Mouse (Mus musculus): Measurements from ENCODE around the gene Adrb1. TPM values are rescaled to one million over a fixed set of nuclear protein-coding genes. Genes with fewer than 3 reads are reported as not detected.

Adrb1 gene
- 1.5 and 1.8 TPM in 2 replicates for polyA plus RNA-seq (2014; fragmentation: Nextera tagmentation; extraction: Ambion mirVana)

- Histone ChIP-seq H3K4me3 (ENCODE audit: low read depth, low read length) (peak within 1 kb of the TSS; percentile 62), H3K36me3 (ENCODE audit: control insufficient read depth, insufficient read depth, low read length) (no peaks in the 10 kb centered on the region), H3K9ac (ENCODE audit: low read depth, low read length) (peak within 1 kb of the TSS; percentile 80), H3K27ac (ENCODE audit: low read depth, low read length) (0 out of 2 replicates have a peak within 1 kb of the TSS, but pooled peaks have one; percentile 35), H3K27me3 (ENCODE audit: control insufficient read depth, insufficient read depth, low read length) (peaks cover 46% of the 10 kb centered on the region), H3K4me1 (ENCODE audit: control insufficient read depth, insufficient read depth, low read length) (peaks cover 21% of the 10 kb centered on the region), H3K9me3 (replicated peaks; ENCODE audit: control insufficient read depth, low read length) (no peaks in the 10 kb centered on the region), H3K4me2 (peak within 1 kb of the TSS; percentile 79)
- peak; percentile 55 for ATAC-seq (replicated peaks; ENCODE audit: insufficient number of reproducible peaks, low FRiP score, low TSS enrichment)
- WGBS (ENCODE audit: insufficient replicate concordance): under 1% methylated on average over 35 of the region's 63 CpGs
Measured at GRCm38 (mm10) chr19:56721387-56722211, at the start of gene Adrb1. Gene Adrb1, plus strand, starts transcription at chr19:56722199.

GRCm38 (mm10) chr19:56675690-56676089 lies 46.3 kb upstream of the Adrb1 start:
- Histone ChIP-seq H3K4me2 (no peak overlapping the region), H3K4me3 (ENCODE audit: low read depth, low read length) (no peak overlapping the region), H3K4me1 (ENCODE audit: control insufficient read depth, insufficient read depth, low read length) (peaks cover 20% of the 10 kb centered on the region), H3K36me3 (ENCODE audit: control insufficient read depth, insufficient read depth, low read length) (no peaks in the 10 kb centered on the region), H3K27me3 (ENCODE audit: control insufficient read depth, insufficient read depth, low read length) (no peaks in the 10 kb centered on the region), H3K27ac (ENCODE audit: low read depth, low read length) (no peak overlapping the region), H3K9me3 (replicated peaks; ENCODE audit: control insufficient read depth, low read length) (no peaks in the 10 kb centered on the region), H3K9ac (ENCODE audit: low read depth, low read length) (no peak overlapping the region)
- no peak for ATAC-seq (replicated peaks; ENCODE audit: insufficient number of reproducible peaks, low FRiP score, low TSS enrichment)
- 70% methylated on average over 5 of the region's 5 CpGs for WGBS (ENCODE audit: insufficient replicate concordance)

- no peak overlapping the region for H3K27ac ChIP-seq (ENCODE audit: low read depth, low read length)
- H3K4me1 ChIP-seq (ENCODE audit: control insufficient read depth, insufficient read depth, low read length): peaks cover 23% of the 10 kb centered on the region
- H3K4me3 ChIP-seq (ENCODE audit: low read depth, low read length): no peak overlapping the region
- no peaks in the 10 kb centered on the region for H3K9me3 ChIP-seq (replicated peaks; ENCODE audit: control insufficient read depth, low read length)
- no peak overlapping the region for H3K4me2 ChIP-seq
- no peak for ATAC-seq (replicated peaks; ENCODE audit: insufficient number of reproducible peaks, low FRiP score, low TSS enrichment)
- H3K9ac ChIP-seq (ENCODE audit: low read depth, low read length): no peak overlapping the region
- 83% methylated on average over 4 of the region's 4 CpGs for WGBS (ENCODE audit: insufficient replicate concordance)
- no peaks in the 10 kb centered on the region for H3K27me3 ChIP-seq (ENCODE audit: control insufficient read depth, insufficient read depth, low read length)
- no peaks in the 10 kb centered on the region for H3K36me3 ChIP-seq (ENCODE audit: control insufficient read depth, insufficient read depth, low read length)
Measured at GRCm38 (mm10) chr19:56676506-56676905, 45.5 kb upstream of the Adrb1 start.

GRCm38 (mm10) chr19:56677611-56678010 lies 44.4 kb upstream of the Adrb1 start:
- H3K27me3 ChIP-seq (ENCODE audit: control insufficient read depth, insufficient read depth, low read length): no peaks in the 10 kb centered on the region
- H3K9ac ChIP-seq (ENCODE audit: low read depth, low read length): no peak overlapping the region
- H3K36me3 ChIP-seq (ENCODE audit: control insufficient read depth, insufficient read depth, low read length): no peaks in the 10 kb centered on the region
- no peak overlapping the region for H3K27ac ChIP-seq (ENCODE audit: low read depth, low read length)
- ATAC-seq (replicated peaks; ENCODE audit: insufficient number of reproducible peaks, low FRiP score, low TSS enrichment): no peak
- peaks cover 23% of the 10 kb centered on the region for H3K4me1 ChIP-seq (ENCODE audit: control insufficient read depth, insufficient read depth, low read length)
- 28% methylated on average over 8 of the region's 8 CpGs for WGBS (ENCODE audit: insufficient replicate concordance)
- H3K9me3 ChIP-seq (replicated peaks; ENCODE audit: control insufficient read depth, low read length): no peaks in the 10 kb centered on the region
- peak overlapping the region; percentile 19 for H3K4me2 ChIP-seq
- H3K4me3 ChIP-seq (ENCODE audit: low read depth, low read length): no peak overlapping the region

- H3K9me3 ChIP-seq (replicated peaks; ENCODE audit: control insufficient read depth, low read length): no peaks in the 10 kb centered on the region
- no peak overlapping the region for H3K4me3 ChIP-seq (ENCODE audit: low read depth, low read length)
- no peaks in the 10 kb centered on the region for H3K36me3 ChIP-seq (ENCODE audit: control insufficient read depth, insufficient read depth, low read length)
- WGBS (ENCODE audit: insufficient replicate concordance): 65% methylated on average over 9 of the region's 9 CpGs
- H3K27me3 ChIP-seq (ENCODE audit: control insufficient read depth, insufficient read depth, low read length): no peaks in the 10 kb centered on the region
- no peak overlapping the region for H3K27ac ChIP-seq (ENCODE audit: low read depth, low read length)
- H3K4me2 ChIP-seq: no peak overlapping the region
- ATAC-seq (replicated peaks; ENCODE audit: insufficient number of reproducible peaks, low FRiP score, low TSS enrichment): no peak
- H3K4me1 ChIP-seq (ENCODE audit: control insufficient read depth, insufficient read depth, low read length): peaks cover 27% of the 10 kb centered on the region
- H3K9ac ChIP-seq (ENCODE audit: low read depth, low read length): no peak overlapping the region
Measured at GRCm38 (mm10) chr19:56678516-56678915, 43.5 kb upstream of the Adrb1 start.

GRCm38 (mm10) chr19:56679213-56679965 lies 42.6 kb upstream of the Adrb1 start:
- ATAC-seq (replicated peaks; ENCODE audit: insufficient number of reproducible peaks, low FRiP score, low TSS enrichment): no peak
- H3K4me2 ChIP-seq: no peak overlapping the region
- H3K36me3 ChIP-seq (ENCODE audit: control insufficient read depth, insufficient read depth, low read length): no peaks in the 10 kb centered on the region
- 76% methylated on average over 18 of the region's 18 CpGs for WGBS (ENCODE audit: insufficient replicate concordance)
- no peaks in the 10 kb centered on the region for H3K27me3 ChIP-seq (ENCODE audit: control insufficient read depth, insufficient read depth, low read length)
- H3K4me3 ChIP-seq (ENCODE audit: low read depth, low read length): no peak overlapping the region
- peaks cover 27% of the 10 kb centered on the region for H3K4me1 ChIP-seq (ENCODE audit: control insufficient read depth, insufficient read depth, low read length)
- H3K9me3 ChIP-seq (replicated peaks; ENCODE audit: control insufficient read depth, low read length): no peaks in the 10 kb centered on the region
- H3K27ac ChIP-seq (ENCODE audit: low read depth, low read length): no peak overlapping the region
- no peak overlapping the region for H3K9ac ChIP-seq (ENCODE audit: low read depth, low read length)

- H3K4me3 ChIP-seq (ENCODE audit: low read depth, low read length): no peak overlapping the region
- ATAC-seq (replicated peaks; ENCODE audit: insufficient number of reproducible peaks, low FRiP score, low TSS enrichment): no peak
- H3K9me3 ChIP-seq (replicated peaks; ENCODE audit: control insufficient read depth, low read length): no peaks in the 10 kb centered on the region
- H3K4me1 ChIP-seq (ENCODE audit: control insufficient read depth, insufficient read depth, low read length): peaks cover 27% of the 10 kb centered on the region
- no peaks in the 10 kb centered on the region for H3K36me3 ChIP-seq (ENCODE audit: control insufficient read depth, insufficient read depth, low read length)
- H3K27me3 ChIP-seq (ENCODE audit: control insufficient read depth, insufficient read depth, low read length): no peaks in the 10 kb centered on the region
- no peak overlapping the region for H3K4me2 ChIP-seq
- no peak overlapping the region for H3K9ac ChIP-seq (ENCODE audit: low read depth, low read length)
- peak overlapping the region; percentile 5; the same call in 1 of the 2 replicates for H3K27ac ChIP-seq (ENCODE audit: low read depth, low read length)
- 48% methylated on average over 7 of the region's 7 CpGs for WGBS (ENCODE audit: insufficient replicate concordance)
Measured at GRCm38 (mm10) chr19:56679992-56680391, 42.0 kb upstream of the Adrb1 start.

- no peak overlapping the region for H3K27ac ChIP-seq (ENCODE audit: low read depth, low read length)
- no peaks in the 10 kb centered on the region; the same call in 1 of the 2 replicates for H3K27me3 ChIP-seq (ENCODE audit: control insufficient read depth, insufficient read depth, low read length)
- no peak overlapping the region for H3K4me2 ChIP-seq
- no peak overlapping the region for H3K9ac ChIP-seq (ENCODE audit: low read depth, low read length)
- no peak for ATAC-seq (replicated peaks; ENCODE audit: insufficient number of reproducible peaks, low FRiP score, low TSS enrichment)
- no peak overlapping the region for H3K4me3 ChIP-seq (ENCODE audit: low read depth, low read length)
- whole genome bisulfite sequencing (ENCODE audit: insufficient replicate concordance): 85% methylated on average over 7 of the region's 7 CpGs
- H3K9me3 ChIP-seq (replicated peaks; ENCODE audit: control insufficient read depth, low read length): no peaks in the 10 kb centered on the region
- H3K4me1 ChIP-seq (ENCODE audit: control insufficient read depth, insufficient read depth, low read length): peaks cover 30% of the 10 kb centered on the region
- no peaks in the 10 kb centered on the region for H3K36me3 ChIP-seq (ENCODE audit: control insufficient read depth, insufficient read depth, low read length)
Measured at GRCm38 (mm10) chr19:56682297-56682696, 39.7 kb upstream of the Adrb1 start.
